Mouse (Mus musculus) hindbrain, postnatal 0 days (tissue): Measurements from ENCODE around the gene Dcbld1. TPM values are rescaled to one million over a fixed set of nuclear protein-coding genes. Genes with fewer than 3 reads are reported as not detected.
"Not testable (repeated sequence)": the region's sequence is repeated elsewhere in the genome, so short reads cannot be mapped to it uniquely, and the experiment has no call there.

Experiments
- ATAC-seq: fragments of 200-750 bp; cut with Nextera tagmentation; 2 replicates; pipeline ENCODE4 v1.8.0; 2017; ENCODE audit warnings: mild to moderate bottlenecking, moderate TSS enrichment, moderate library complexity
- DNase-seq: peaks from one replicate; pipeline ENCODE4 v3.0.0-alpha.2; 2015; ENCODE audit warnings: low spot score
- H3K27ac ChIP-seq: fragments of 300-500 bp; sonication (generic); 2 replicates; pipeline ENCODE4 v1.5.1; 2014; ENCODE audit warnings: mild to moderate bottlenecking
- H3K27me3 ChIP-seq: fragments of 300-500 bp; sonication (generic); 2 replicates; pipeline ENCODE4 v1.6.1; 2014; ENCODE audit warnings: low read length, mixed read lengths; ENCODE audit not compliant: insufficient read depth
- H3K36me3 ChIP-seq: fragments of 300-500 bp; sonication (generic); 2 replicates; pipeline ENCODE4 v1.6.1; 2014; ENCODE audit warnings: low read length, mixed read lengths; ENCODE audit not compliant: insufficient read depth
- H3K4me1 ChIP-seq: fragments of 300-500 bp; sonication (generic); 2 replicates; pipeline ENCODE4 v1.6.1; 2014; ENCODE audit warnings: antibody characterized with exemption, low read length, mixed read lengths; ENCODE audit not compliant: insufficient read depth
- H3K4me2 ChIP-seq: fragments of 300-500 bp; sonication (generic); 2 replicates; pipeline ENCODE4 v1.6.1; 2014; ENCODE audit warnings: low read depth, mild to moderate bottlenecking, low read length, moderate library complexity, mixed read lengths
- H3K4me3 ChIP-seq: fragments of 300-500 bp; sonication (generic); 2 replicates; pipeline ENCODE4 v1.5.1; 2014; ENCODE audit warnings: low read length
- H3K9ac ChIP-seq: fragments of 300-500 bp; sonication (generic); replicated peaks from 2 replicates; pipeline ENCODE4 v1.6.1; 2014; ENCODE audit warnings: mild to moderate bottlenecking, low read length, moderate library complexity, mixed read lengths
- H3K9me3 ChIP-seq: fragments of 300-500 bp; sonication (generic); 2 replicates; pipeline ENCODE4 v1.6.1; 2016; ENCODE audit warnings: low read length, mixed read lengths
- CTCF ChIP-seq: IDR thresholded peaks from 2 replicates; pipeline ENCODE4 v1.5.1; 2016; ENCODE audit warnings: antibody characterized with exemption, control low read depth, low read depth
- WGBS: fragments of 180-500 bp; shearing (Covaris S2); extraction: QIAGEN DNeasy Blood & Tissue Kit; methylation state at CpG from one replicate; pipeline ENCODE4 v1.1.7; 2014; 5-methylcytosine and 5-hydroxymethylcytosine counted together
- polyA plus RNA-seq: library from polyadenylated mRNA; unstranded; fragments of >200 nt; fragmentation: Nextera tagmentation; extraction: Ambion mirVana; gene quantifications from 2 replicates; pipeline ENCODE4 v1.2.1, GENCODE M21; 2015
- total RNA-seq: library from RNA; depleted of rRNA; stranded (reverse); fragments of >200 nt; gene quantifications from 2 replicates; pipeline ENCODE4 v1.2.3, GENCODE M21; 2014

The Dcbld1 gene
- total and polyA plus RNA-seq, 2 experiments from 2014 or later, result 12.2 to 19.1 TPM

DNA sequence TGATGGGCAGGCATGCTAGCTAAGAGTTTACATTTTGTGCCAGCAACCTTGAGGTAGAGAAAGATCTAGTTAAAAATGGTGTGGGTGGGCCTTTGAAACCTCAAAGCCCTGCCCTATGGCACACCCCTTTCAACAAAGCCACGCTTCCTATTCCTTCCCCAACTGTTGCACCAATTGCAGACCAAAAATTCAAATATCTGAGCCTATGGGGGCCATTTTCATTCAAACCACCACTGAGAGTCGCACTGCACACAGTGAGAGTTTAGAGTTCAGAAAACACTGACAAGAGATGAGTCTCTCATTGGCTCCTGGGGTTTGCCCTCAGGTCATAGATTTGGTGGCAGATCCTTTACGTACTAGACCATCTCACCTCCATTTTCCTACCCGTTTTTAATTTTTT is 68.3 kb downstream of the Dcbld1 start:
- no peaks in the 10 kb centered on the region for H3K27me3 ChIP-seq
- H3K9me3 ChIP-seq, result no peaks in the 10 kb centered on the region
- H3K4me1 ChIP-seq, result no peaks in the 10 kb centered on the region
- TF ChIP-seq CTCF, result no peak
- H3K4me2 ChIP-seq, result no peak overlapping the region
- no peak overlapping the region for H3K9ac ChIP-seq
- ATAC-seq, result no peak
- H3K4me3 ChIP-seq, result no peak overlapping the region
- no peak for DNase-seq
- 95% methylated on average over 4 of the region's 4 CpGs for WGBS
- no peaks in the 10 kb centered on the region for H3K36me3 ChIP-seq
- H3K27ac ChIP-seq, result no peak overlapping the region

DNA sequence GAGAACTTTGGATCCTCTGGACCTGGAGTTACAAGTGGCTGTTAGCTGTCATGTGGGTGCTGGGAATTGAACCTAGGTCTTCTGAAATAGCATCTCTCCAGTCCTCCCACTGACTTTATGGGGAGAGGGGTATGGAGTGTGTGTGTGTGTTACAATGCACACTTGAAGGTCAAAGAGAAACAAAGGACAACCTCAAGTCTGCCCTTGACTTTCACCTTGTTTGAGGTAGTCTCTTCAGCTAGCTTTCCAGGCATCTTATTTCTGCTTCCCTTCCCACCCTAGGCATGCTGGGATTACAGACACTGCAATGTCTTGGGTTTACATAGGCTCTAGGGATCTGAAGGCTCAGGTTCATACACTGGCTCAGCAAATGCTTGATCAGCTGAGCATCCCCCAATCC is 68.9 kb downstream of the Dcbld1 start:
- H3K9ac ChIP-seq, result no peak overlapping the region
- no peak for DNase-seq
- no peaks in the 10 kb centered on the region for H3K4me1 ChIP-seq
- no peak overlapping the region for H3K27ac ChIP-seq
- H3K36me3 ChIP-seq, result no peaks in the 10 kb centered on the region
- H3K4me3 ChIP-seq, result no peak overlapping the region
- TF ChIP-seq CTCF, result no peak
- no peaks in the 10 kb centered on the region for H3K9me3 ChIP-seq
- no peak overlapping the region for H3K4me2 ChIP-seq
- ATAC-seq, result no peak
- H3K27me3 ChIP-seq, result no peaks in the 10 kb centered on the region

DNA sequence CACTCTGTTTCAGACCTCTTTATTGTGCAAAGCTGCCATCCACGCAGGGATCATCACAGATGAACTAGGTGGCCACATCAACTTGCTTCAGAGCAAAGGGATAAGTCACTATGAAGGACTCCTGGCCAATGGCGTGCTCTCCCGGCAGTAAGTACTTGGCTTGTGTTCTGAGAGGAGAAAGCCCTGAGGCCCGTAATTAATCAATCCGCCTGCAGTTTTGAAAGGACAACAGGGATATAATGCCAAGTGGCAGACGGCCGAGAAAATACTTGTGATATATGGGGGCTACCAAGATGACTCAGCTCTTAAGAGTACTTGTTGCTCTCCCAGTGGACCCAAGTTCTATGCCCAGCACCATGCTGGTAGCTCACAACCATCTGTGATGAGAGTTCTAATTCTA is 71.2 kb downstream of the Dcbld1 start:
- TF ChIP-seq CTCF, result no peak
- 48% methylated on average over 7 of the region's 7 CpGs for WGBS
- H3K4me2 ChIP-seq, result no peak overlapping the region
- H3K36me3 ChIP-seq, result no peaks in the 10 kb centered on the region
- H3K9ac ChIP-seq, result no peak overlapping the region
- no peaks in the 10 kb centered on the region for H3K27me3 ChIP-seq
- no peaks in the 10 kb centered on the region for H3K9me3 ChIP-seq
- H3K4me1 ChIP-seq, result no peaks in the 10 kb centered on the region
- H3K27ac ChIP-seq, result no peak overlapping the region
- H3K4me3 ChIP-seq, result no peak overlapping the region
- ATAC-seq (0 out of 2 replicates have a peak, but pooled peaks have one; percentile 32), DNase-seq (peak; percentile 30)

DNA sequence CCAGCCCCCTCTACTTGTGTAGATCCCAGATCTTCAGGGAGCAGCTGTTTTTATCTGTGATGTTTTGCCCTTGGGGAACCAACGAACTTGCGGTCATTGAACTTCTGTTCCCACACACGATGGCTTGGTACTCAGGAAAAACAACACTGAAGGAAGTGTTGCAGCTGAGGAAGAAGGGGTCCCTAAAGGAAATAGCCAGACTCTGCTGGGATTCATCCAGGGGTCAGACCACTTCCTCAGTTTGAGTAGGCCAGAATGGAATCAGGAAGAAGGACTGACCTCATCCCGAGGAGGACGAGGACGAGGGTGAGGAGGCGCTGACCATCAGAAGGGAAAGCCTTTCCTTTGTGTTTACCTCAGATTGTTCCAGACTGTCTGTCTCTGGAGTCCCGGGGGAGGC is 75.8 kb downstream of the Dcbld1 start:
- Histone ChIP-seq H3K36me3 (no peaks in the 10 kb centered on the region), H3K4me3 (no peak overlapping the region), H3K27ac (no peak overlapping the region), H3K9me3 (no peaks in the 10 kb centered on the region), H3K27me3 (no peaks in the 10 kb centered on the region), H3K4me1 (no peaks in the 10 kb centered on the region), H3K4me2 (no peak overlapping the region), H3K9ac (no peak overlapping the region)
- ATAC-seq (no peak), DNase-seq (no peak)
- 83% methylated on average over 8 of the region's 8 CpGs for WGBS
- no peak for TF ChIP-seq CTCF

DNA sequence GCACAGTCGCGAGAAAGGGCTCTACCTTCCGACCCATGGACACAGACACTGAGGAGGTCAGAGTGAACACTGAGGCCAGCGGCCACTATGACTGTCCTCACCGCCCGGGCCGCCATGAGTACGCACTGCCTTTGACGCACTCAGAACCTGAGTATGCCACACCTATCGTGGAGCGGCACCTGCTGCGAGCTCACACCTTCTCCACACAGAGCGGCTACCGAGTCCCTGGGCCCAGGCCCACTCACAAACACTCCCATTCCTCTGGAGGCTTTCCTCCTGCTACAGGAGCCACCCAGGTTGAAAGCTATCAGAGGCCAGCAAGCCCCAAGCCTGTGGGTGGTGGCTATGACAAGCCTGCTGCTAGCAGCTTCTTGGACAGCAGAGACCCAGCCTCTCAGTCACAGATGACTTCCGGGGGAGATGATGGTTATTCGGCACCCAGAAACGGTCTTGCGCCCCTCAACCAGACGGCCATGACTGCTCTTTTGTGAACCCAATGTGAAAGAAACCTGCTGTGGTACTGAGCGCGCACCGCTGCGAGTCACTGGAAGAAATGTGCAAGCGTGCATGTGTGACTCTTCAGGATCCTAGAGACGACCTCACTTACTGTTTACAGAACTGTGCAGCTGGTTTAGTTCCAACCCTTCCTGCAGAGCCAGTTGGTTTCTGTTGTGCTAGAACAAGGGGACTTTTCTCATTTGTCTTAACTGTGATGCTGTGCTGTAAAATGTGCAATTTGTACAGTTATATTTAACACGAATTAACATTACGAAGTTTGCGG is 86.3 kb downstream of the Dcbld1 start:
- WGBS, result 92% methylated on average over 28 of the region's 28 CpGs
- H3K4me1 ChIP-seq, result no peaks in the 10 kb centered on the region
- ATAC-seq (no peak), DNase-seq (no peak)
- no peak for TF ChIP-seq CTCF
- H3K9ac ChIP-seq, result no peak overlapping the region
- no peaks in the 10 kb centered on the region; the same call in 1 of the 2 replicates for H3K36me3 ChIP-seq
- H3K4me2 ChIP-seq, result no peak overlapping the region
- H3K4me3 ChIP-seq, result no peak overlapping the region
- no peaks in the 10 kb centered on the region for H3K27me3 ChIP-seq
- H3K27ac ChIP-seq, result no peak overlapping the region
- no peaks in the 10 kb centered on the region for H3K9me3 ChIP-seq

DNA sequence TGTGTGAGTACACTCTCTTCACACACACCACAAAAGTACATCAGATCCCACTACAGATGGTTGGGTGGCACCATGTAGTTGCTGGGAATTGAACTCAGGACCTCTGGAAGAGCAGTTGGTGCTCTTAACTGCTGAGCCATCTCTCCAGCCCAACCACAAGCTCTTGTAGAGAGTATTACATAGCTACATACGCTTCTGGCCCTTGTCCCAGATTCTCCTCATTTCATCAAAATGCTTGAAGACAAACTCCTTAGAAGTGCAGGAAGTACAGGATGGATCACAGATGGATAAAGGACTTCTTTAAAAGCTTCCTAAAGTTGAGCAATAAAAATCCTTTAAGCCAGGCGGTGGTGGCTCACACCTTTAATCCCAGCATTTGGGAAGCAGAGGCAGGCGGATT is 88.5 kb downstream of the Dcbld1 start:
- Histone ChIP-seq H3K4me1 (no peaks in the 10 kb centered on the region), H3K27ac (no peak overlapping the region), H3K27me3 (no peaks in the 10 kb centered on the region), H3K9me3 (no peaks in the 10 kb centered on the region), H3K36me3 (no peaks in the 10 kb centered on the region; the same call in 1 of the 2 replicates), H3K4me3 (no peak overlapping the region), H3K9ac (no peak overlapping the region), H3K4me2 (no peak overlapping the region)
- DNase-seq (no peak), ATAC-seq (no peak)
- 96% methylated on average over 3 of the region's 3 CpGs for WGBS
- no peak for TF ChIP-seq CTCF

DNA sequence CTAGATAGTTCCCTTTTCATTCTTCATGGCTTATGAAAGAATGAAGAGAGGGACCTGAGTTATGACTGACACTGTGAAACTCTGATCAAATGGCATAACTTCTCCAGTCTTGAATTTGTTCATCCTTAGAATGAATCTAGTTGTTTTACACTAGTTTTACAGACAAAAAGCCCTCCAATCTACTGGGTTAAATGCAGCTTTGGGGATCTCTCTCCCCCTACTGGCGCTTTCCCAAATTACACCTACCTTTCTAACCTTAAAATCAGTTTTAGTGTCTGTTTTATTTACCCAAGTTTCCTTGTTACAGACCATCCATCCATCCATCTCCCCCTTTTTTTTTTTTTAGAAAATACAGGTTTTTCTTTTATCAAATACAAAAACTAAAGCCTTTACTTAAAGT is 97.6 kb downstream of the Dcbld1 start:
- H3K9me3 ChIP-seq, result no peaks in the 10 kb centered on the region
- no peak overlapping the region for H3K4me2 ChIP-seq
- no peak overlapping the region for H3K27ac ChIP-seq
- 0 out of 2 replicates have a peak, but pooled peaks have one; percentile 15 for ATAC-seq
- no peaks in the 10 kb centered on the region for H3K4me1 ChIP-seq
- H3K9ac ChIP-seq, result no peak overlapping the region
- WGBS, result 0% methylated on average over 1 of the region's 1 CpGs
- H3K36me3 ChIP-seq, result no peaks in the 10 kb centered on the region
- TF ChIP-seq CTCF, result peak; percentile 78
- DNase-seq, result peak; percentile 77
- no peak overlapping the region for H3K4me3 ChIP-seq
- no peaks in the 10 kb centered on the region for H3K27me3 ChIP-seq

DNA sequence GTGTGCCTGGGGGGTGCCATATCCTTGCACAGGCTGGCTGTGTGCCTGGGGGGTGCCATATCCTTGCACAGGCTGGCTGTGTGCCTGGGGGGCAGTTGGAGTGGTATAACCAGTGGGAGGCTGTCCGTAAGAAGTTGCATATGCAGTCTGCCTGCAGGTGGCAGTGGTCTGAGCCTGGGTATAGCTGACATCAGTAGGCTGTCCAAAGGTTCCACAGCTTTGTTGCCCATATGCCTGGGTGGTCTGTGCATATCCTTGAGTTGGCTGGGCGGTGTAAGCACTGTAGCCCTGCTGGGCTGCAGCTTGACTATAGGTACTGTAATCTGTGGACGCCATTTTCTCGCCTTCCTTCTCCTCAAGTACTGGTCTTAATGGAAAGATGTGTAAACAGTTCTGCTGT is 109.9 kb downstream of the Dcbld1 start:
- not testable (repeated sequence) for H3K9ac ChIP-seq, H3K27ac ChIP-seq, DNase-seq, H3K4me2 ChIP-seq, H3K27me3 ChIP-seq, H3K4me1 ChIP-seq, H3K4me3 ChIP-seq, H3K9me3 ChIP-seq, ATAC-seq
- peaks cover 30% of the 10 kb centered on the region; the same call in 1 of the 2 replicates for H3K36me3 ChIP-seq
- WGBS, result 93% methylated on average over 4 of the region's 4 CpGs
